Mouse (Mus musculus) midbrain, embryonic 10.5 days (tissue): Measurements from ENCODE around the gene Mroh2a. TPM values are rescaled to one million over a fixed set of nuclear protein-coding genes. Genes with fewer than 3 reads are reported as not detected.

Source experiments
- DNase-seq: peaks from one replicate; pipeline ENCODE4 v3.0.0-alpha.2; 2017; ENCODE audit warnings: low spot score
- H3K27ac ChIP-seq: fragments of 300-500 bp; sonication (generic); replicated peaks from 2 replicates; pipeline ENCODE4 v1.5.1; 2016; ENCODE audit warnings: mild to moderate bottlenecking
- H3K27me3 ChIP-seq: fragments of 300-500 bp; sonication (generic); 2 replicates; pipeline ENCODE4 v1.6.1; 2016; ENCODE audit warnings: low read depth, mild to moderate bottlenecking; ENCODE audit not compliant: poor library complexity, severe bottlenecking
- H3K36me3 ChIP-seq: fragments of 300-500 bp; sonication (generic); 2 replicates; pipeline ENCODE4 v1.6.1; 2016; ENCODE audit warnings: mild to moderate bottlenecking, moderate library complexity
- H3K4me1 ChIP-seq: fragments of 300-500 bp; sonication (generic); 2 replicates; pipeline ENCODE4 v1.6.1; 2016
- H3K4me3 ChIP-seq: fragments of 300-500 bp; sonication (generic); 2 replicates; pipeline ENCODE4 v1.5.1; 2016; ENCODE audit warnings: mild to moderate bottlenecking, moderate library complexity
- H3K9me3 ChIP-seq: fragments of 300-500 bp; sonication (generic); replicated peaks from 2 replicates; pipeline ENCODE4 v1.6.1; 2016; ENCODE audit warnings: mild to moderate bottlenecking
- WGBS: fragments of 180-500 bp; shearing (Covaris S2); methylation state at CpG from one replicate; pipeline ENCODE4 v1.1.7; 2016; 5-methylcytosine and 5-hydroxymethylcytosine counted together
- polyA plus RNA-seq: library from polyadenylated mRNA; unstranded; fragments of >200 nt; fragmentation: Nextera tagmentation; extraction: Ambion mirVana; gene quantifications from 2 replicates; pipeline ENCODE4 v1.2.1, GENCODE M21; 2016

Mroh2a gene
- polyA plus RNA-seq, 1 experiment from 2014 or later, result 0.91 TPM

- Histone ChIP-seq H3K36me3 (no peaks in the 10 kb centered on the region), H3K4me1 (no peaks in the 10 kb centered on the region), H3K27me3 (no peaks in the 10 kb centered on the region), H3K9me3 (peaks cover 98% of the 10 kb centered on the region), H3K4me3 (no peak overlapping the region), H3K27ac (no peak overlapping the region)
- WGBS, result 69% methylated on average over 14 of the region's 14 CpGs
- DNase-seq, result no peak
Observed at GRCm38 (mm10) chr1:88233421-88234247, 6.8 kb downstream of the Mroh2a start.

DNA sequence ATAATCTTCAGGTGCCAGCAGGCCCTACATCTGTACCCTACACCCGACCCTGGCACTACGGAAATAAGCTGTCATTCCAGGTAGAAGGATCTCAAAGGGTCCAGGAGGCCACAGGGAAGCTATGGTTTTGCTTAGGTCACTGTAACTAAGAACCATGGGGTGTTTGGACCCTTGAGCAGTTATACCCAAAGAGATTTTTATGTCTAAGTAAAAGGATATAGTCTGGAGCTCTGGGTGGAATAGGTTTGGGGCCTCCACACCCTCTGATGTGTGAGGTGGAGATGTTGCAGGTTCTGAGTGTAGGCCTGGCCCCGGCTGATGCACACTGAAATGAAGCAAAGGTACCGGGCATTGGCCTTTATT is 7.4 kb downstream of the Mroh2a start:
- Histone ChIP-seq H3K27ac (no peak overlapping the region), H3K9me3 (peaks cover 98% of the 10 kb centered on the region), H3K36me3 (no peaks in the 10 kb centered on the region), H3K27me3 (no peaks in the 10 kb centered on the region), H3K4me1 (no peaks in the 10 kb centered on the region), H3K4me3 (no peak overlapping the region)
- DNase-seq, result no peak
- 65% methylated on average over 4 of the region's 4 CpGs for WGBS

DNA sequence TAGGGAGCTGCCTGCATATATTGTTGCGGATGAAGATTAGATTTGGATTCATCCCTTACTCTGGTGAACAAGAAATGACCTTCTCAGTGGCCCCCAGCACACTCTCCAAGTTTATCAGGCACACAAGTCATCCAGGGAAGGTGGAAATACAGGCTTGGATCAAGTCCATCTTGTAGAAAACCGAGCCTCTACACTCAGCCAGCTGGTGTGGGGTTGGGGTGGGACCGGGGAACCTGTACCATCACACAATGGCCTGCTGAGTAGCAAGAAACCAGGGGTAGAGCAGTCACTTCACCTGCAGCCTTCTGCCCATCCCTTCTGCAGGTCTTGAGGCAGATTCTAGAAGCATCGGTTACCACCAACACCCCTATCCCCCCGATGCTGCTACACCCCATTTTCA is 7.9 kb downstream of the Mroh2a start:
- no peaks in the 10 kb centered on the region for H3K36me3 ChIP-seq
- H3K9me3 ChIP-seq, result peaks cover 98% of the 10 kb centered on the region
- DNase-seq, result no peak
- no peaks in the 10 kb centered on the region for H3K4me1 ChIP-seq
- H3K27me3 ChIP-seq, result no peaks in the 10 kb centered on the region
- no peak overlapping the region for H3K4me3 ChIP-seq
- no peak overlapping the region for H3K27ac ChIP-seq
- 47% methylated on average over 5 of the region's 5 CpGs for WGBS

- H3K27me3 ChIP-seq, result no peaks in the 10 kb centered on the region
- H3K36me3 ChIP-seq, result no peaks in the 10 kb centered on the region
- DNase-seq, result no peak
- H3K4me3 ChIP-seq, result no peak overlapping the region
- H3K9me3 ChIP-seq, result peaks cover 98% of the 10 kb centered on the region
- no peaks in the 10 kb centered on the region for H3K4me1 ChIP-seq
- H3K27ac ChIP-seq, result no peak overlapping the region
- WGBS, result 65% methylated on average over 11 of the region's 11 CpGs
Observed at GRCm38 (mm10) chr1:88235046-88235893, 8.5 kb downstream of the Mroh2a start.

GRCm38 (mm10) chr1:88235894-88236415 is 9.2 kb downstream of the Mroh2a start:
- Histone ChIP-seq H3K27ac (no peak overlapping the region), H3K36me3 (no peaks in the 10 kb centered on the region), H3K4me3 (no peak overlapping the region), H3K9me3 (peaks cover 98% of the 10 kb centered on the region), H3K4me1 (no peaks in the 10 kb centered on the region), H3K27me3 (no peaks in the 10 kb centered on the region)
- 69% methylated on average over 4 of the region's 4 CpGs for WGBS
- no peak for DNase-seq

DNA sequence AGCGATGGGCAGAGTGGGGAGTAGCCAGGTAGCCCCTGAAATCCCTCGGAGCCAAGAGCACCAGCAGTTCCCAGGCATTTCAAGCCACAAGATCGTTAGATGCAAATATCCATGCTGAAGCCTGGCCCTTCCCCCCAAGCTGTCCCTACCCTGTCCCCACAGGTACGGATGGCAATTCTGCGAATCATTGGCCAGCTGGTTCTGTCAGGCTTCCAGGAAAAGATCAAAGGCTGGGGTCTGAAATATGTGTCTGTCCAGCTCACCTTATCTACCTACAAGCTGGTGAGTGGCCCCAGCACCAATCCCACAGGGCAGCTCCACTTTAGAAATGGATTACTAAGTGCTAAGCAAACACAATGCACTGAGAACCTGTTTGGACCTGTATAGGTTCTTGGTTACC is 10.5 kb downstream of the Mroh2a start:
- Histone ChIP-seq H3K27me3 (no peaks in the 10 kb centered on the region), H3K36me3 (no peaks in the 10 kb centered on the region), H3K4me3 (no peak overlapping the region), H3K9me3 (peaks cover 98% of the 10 kb centered on the region), H3K27ac (no peak overlapping the region), H3K4me1 (no peaks in the 10 kb centered on the region)
- 83% methylated on average over 5 of the region's 5 CpGs for WGBS
- no peak for DNase-seq

DNA sequence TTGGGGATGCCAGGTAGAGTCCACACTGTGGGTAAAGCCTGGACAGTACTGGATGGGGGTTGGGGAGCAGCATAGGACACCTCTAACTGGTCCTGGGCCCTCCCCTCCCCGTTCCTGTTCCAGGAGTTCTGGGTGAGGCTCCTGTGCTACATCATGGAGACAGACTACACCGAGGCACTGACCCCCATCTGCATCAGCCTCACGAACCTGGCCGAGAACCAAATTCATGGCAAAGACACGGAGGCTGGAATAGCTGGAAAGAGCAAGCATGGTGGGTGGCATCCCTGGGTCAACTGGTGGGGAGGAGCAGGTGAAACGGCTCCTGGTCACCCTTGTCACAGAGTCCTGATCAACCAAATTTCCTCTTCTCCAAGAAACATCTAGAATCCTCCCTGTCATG is 12.0 kb downstream of the Mroh2a start:
- DNase-seq, result no peak
- Histone ChIP-seq H3K36me3 (no peaks in the 10 kb centered on the region), H3K9me3 (peaks cover 98% of the 10 kb centered on the region), H3K4me3 (no peak overlapping the region), H3K4me1 (no peaks in the 10 kb centered on the region), H3K27me3 (no peaks in the 10 kb centered on the region), H3K27ac (no peak overlapping the region)
- WGBS, result 82% methylated on average over 6 of the region's 6 CpGs

- H3K4me1 ChIP-seq, result no peaks in the 10 kb centered on the region
- 77% methylated on average over 5 of the region's 5 CpGs for WGBS
- H3K27me3 ChIP-seq, result no peaks in the 10 kb centered on the region
- H3K9me3 ChIP-seq, result peaks cover 98% of the 10 kb centered on the region
- no peak overlapping the region for H3K27ac ChIP-seq
- DNase-seq, result no peak
- no peak overlapping the region for H3K4me3 ChIP-seq
- no peaks in the 10 kb centered on the region for H3K36me3 ChIP-seq
Observed at GRCm38 (mm10) chr1:88240072-88240471, 13.3 kb downstream of the Mroh2a start.

DNA sequence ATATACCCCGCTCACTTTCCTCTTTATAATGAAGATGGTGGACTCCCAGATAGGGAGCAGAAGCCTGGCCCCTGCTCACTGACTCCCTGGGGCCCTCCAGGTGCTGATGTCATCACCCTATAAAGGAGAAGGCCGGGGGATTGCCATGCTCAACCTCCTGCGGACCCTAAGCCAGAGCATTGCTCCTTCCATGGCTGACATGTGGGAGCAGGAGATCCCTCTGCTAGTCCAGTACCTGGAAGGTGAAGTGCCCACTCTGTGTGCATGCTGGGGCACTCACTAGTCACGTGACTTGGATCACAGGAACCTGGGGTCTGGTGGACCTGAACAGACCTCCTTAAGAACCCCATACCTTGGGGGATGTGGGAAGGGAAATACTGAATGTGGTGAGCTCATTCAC is 13.8 kb downstream of the Mroh2a start:
- 77% methylated on average over 4 of the region's 4 CpGs for WGBS
- Histone ChIP-seq H3K4me1 (no peaks in the 10 kb centered on the region), H3K27me3 (no peaks in the 10 kb centered on the region), H3K9me3 (peaks cover 98% of the 10 kb centered on the region), H3K4me3 (no peak overlapping the region), H3K27ac (no peak overlapping the region), H3K36me3 (no peaks in the 10 kb centered on the region)
- no peak for DNase-seq

- Histone ChIP-seq H3K27ac (no peak overlapping the region), H3K27me3 (no peaks in the 10 kb centered on the region), H3K36me3 (no peaks in the 10 kb centered on the region), H3K4me1 (no peaks in the 10 kb centered on the region), H3K9me3 (peaks cover 100% of the 10 kb centered on the region), H3K4me3 (no peak overlapping the region)
- no peak for DNase-seq
- WGBS, result 69% methylated on average over 5 of the region's 5 CpGs
Observed at GRCm38 (mm10) chr1:88243861-88244260, 17.1 kb downstream of the Mroh2a start.

- H3K4me3 ChIP-seq, result no peak overlapping the region
- H3K36me3 ChIP-seq, result no peaks in the 10 kb centered on the region
- H3K4me1 ChIP-seq, result no peaks in the 10 kb centered on the region
- no peak for DNase-seq
- peaks cover 100% of the 10 kb centered on the region for H3K9me3 ChIP-seq
- no peaks in the 10 kb centered on the region for H3K27me3 ChIP-seq
- H3K27ac ChIP-seq, result no peak overlapping the region
- 80% methylated on average over 6 of the region's 6 CpGs for WGBS
Observed at GRCm38 (mm10) chr1:88245881-88246280, 19.1 kb downstream of the Mroh2a start.

DNA sequence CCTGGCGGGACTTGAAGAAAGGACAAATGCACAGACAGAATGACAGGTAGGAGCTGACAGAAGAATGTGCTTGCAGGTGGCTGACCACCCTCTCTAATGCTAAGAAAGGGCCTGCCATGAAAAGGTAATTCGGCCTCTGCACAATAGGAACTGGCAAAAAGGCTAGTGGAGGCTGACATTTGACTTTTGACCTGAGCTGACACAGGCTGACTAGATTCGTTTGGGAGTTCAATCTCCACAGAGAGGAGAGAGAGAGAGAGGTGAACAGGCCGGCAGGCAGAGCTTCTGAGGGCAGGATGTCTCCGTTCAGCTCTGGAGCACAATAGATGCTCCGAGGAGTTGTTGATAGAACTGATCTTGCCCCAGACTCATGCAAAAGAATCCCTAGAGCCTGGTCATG is 19.6 kb downstream of the Mroh2a start:
- Histone ChIP-seq H3K9me3 (peaks cover 100% of the 10 kb centered on the region), H3K36me3 (no peaks in the 10 kb centered on the region), H3K27me3 (no peaks in the 10 kb centered on the region), H3K27ac (no peak overlapping the region), H3K4me1 (no peaks in the 10 kb centered on the region), H3K4me3 (no peak overlapping the region)
- DNase-seq, result no peak
- 45% methylated on average over 6 of the region's 6 CpGs for WGBS

GRCm38 (mm10) chr1:88247660-88248059 is 20.9 kb downstream of the Mroh2a start:
- no peak overlapping the region for H3K4me3 ChIP-seq
- 60% methylated on average over 2 of the region's 2 CpGs for WGBS
- H3K36me3 ChIP-seq, result no peaks in the 10 kb centered on the region
- peaks cover 98% of the 10 kb centered on the region for H3K9me3 ChIP-seq
- H3K27ac ChIP-seq, result no peak overlapping the region
- H3K4me1 ChIP-seq, result no peaks in the 10 kb centered on the region
- DNase-seq, result no peak
- H3K27me3 ChIP-seq, result no peaks in the 10 kb centered on the region
